Mouse (Mus musculus) megakaryocyte, embryonic 14.5 days (primary cell): Measurements from ENCODE around the gene Ttn.

Experiments
- FLI1 ChIP-seq: IDR thresholded peaks from 2 replicates; pipeline ENCODE4 v1.6.1; 2012; ENCODE audit warnings: low read length, inconsistent platforms, mixed read lengths
- GATA1 ChIP-seq: IDR thresholded peaks from 3 replicates; pipeline ENCODE4 v1.6.1; 2012; ENCODE audit warnings: mixed read lengths, low read length, inconsistent platforms, borderline replicate concordance

- TF ChIP-seq FLI1, result no peak
- TF ChIP-seq GATA1, result no peak
Observed at GRCm38 (mm10) chr2:76865497-76865896, 116.8 kb downstream of the Ttn start.
